Mouse (Mus musculus) ES-Bruce4 (cell line): ENCODE results near the gene Rnf152.

Experiments used
- CTCF ChIP-seq: IDR thresholded peaks from one replicate; pipeline ENCODE4 v1.8.1; 2011; ENCODE audit warnings: low read depth, low read length
- EP300 ChIP-seq: IDR thresholded peaks from 2 replicates; pipeline ENCODE4 v1.6.1; 2011; ENCODE audit warnings: low read depth, low read length; ENCODE audit not compliant: insufficient read depth
- POLR2A ChIP-seq: IDR thresholded peaks from one replicate; pipeline ENCODE4 v1.8.1; 2011; ENCODE audit warnings: low read length; ENCODE audit not compliant: insufficient read depth

- no peak for TF ChIP-seq POLR2A
- TF ChIP-seq CTCF = no peak
- no peak for TF ChIP-seq EP300
These were observed 96.3 kb downstream of the Rnf152 start for GRCm38 (mm10) chr1:105260200-105260599.
